Mouse (Mus musculus) liver, embryonic 15.5 days (tissue): ENCODE measurements around the gene Kcp. TPM values are rescaled to one million over a fixed set of nuclear protein-coding genes. Genes with fewer than 3 reads are reported as not detected.

Experiments
- ATAC-seq: fragments of 200-750 bp; cut with Nextera tagmentation; 2 replicates; pipeline ENCODE4 v1.8.0; 2017; ENCODE audit warnings: moderate number of reproducible peaks, mild to moderate bottlenecking, moderate library complexity; ENCODE audit not compliant: insufficient read depth
- H3K27ac ChIP-seq: fragments of 300-500 bp; sonication (generic); replicated peaks from 2 replicates; pipeline ENCODE4 v1.5.1; 2015; ENCODE audit warnings: mild to moderate bottlenecking, inconsistent platforms
- H3K27me3 ChIP-seq: fragments of 300-500 bp; sonication (generic); 2 replicates; pipeline ENCODE4 v1.6.1; 2015; ENCODE audit warnings: mild to moderate bottlenecking, inconsistent platforms
- H3K36me3 ChIP-seq: fragments of 300-500 bp; sonication (generic); replicated peaks from 2 replicates; pipeline ENCODE4 v1.6.1; 2015; ENCODE audit warnings: moderate library complexity, mild to moderate bottlenecking, inconsistent platforms
- H3K4me1 ChIP-seq: fragments of 300-500 bp; sonication (generic); replicated peaks from 2 replicates; pipeline ENCODE4 v1.6.1; 2015; ENCODE audit warnings: inconsistent platforms
- H3K4me2 ChIP-seq: fragments of 300-500 bp; sonication (generic); 2 replicates; pipeline ENCODE4 v1.6.1; 2015; ENCODE audit warnings: moderate library complexity, mild to moderate bottlenecking, inconsistent platforms
- H3K4me3 ChIP-seq: fragments of 300-500 bp; sonication (generic); replicated peaks from 2 replicates; pipeline ENCODE4 v1.5.1; 2015; ENCODE audit warnings: mild to moderate bottlenecking, inconsistent platforms
- H3K9ac ChIP-seq: fragments of 300-500 bp; sonication (generic); 2 replicates; pipeline ENCODE4 v1.6.1; 2015; ENCODE audit warnings: moderate library complexity, mild to moderate bottlenecking, inconsistent platforms
- H3K9me3 ChIP-seq: fragments of 300-500 bp; sonication (generic); replicated peaks from 2 replicates; pipeline ENCODE4 v1.6.1; 2016; ENCODE audit warnings: inconsistent platforms
- WGBS: fragments of 180-500 bp; shearing (Covaris S2); methylation state at CpG from one replicate; pipeline ENCODE4 v1.1.7; 2015; ENCODE audit warnings: mixed read lengths; ENCODE audit not compliant: insufficient replicate concordance; 5-methylcytosine and 5-hydroxymethylcytosine counted together
- polyA plus RNA-seq: library from polyadenylated mRNA; unstranded; fragments of >200 nt; fragmentation: Nextera tagmentation; extraction: Ambion mirVana; gene quantifications from 2 replicates; pipeline ENCODE4 v1.2.1, GENCODE M21; 2015

The Kcp gene
- polyA plus RNA-seq, 1 experiment from 2014 or later: 1.6 TPM

- Histone ChIP-seq H3K4me1 (no peaks in the 10 kb centered on the region), H3K9ac (no peak overlapping the region), H3K36me3 (peaks cover 7% of the 10 kb centered on the region; the same call in 1 of the 2 replicates), H3K4me2 (no peak overlapping the region), H3K27me3 (peaks cover 8% of the 10 kb centered on the region), H3K9me3 (no peaks in the 10 kb centered on the region), H3K27ac (no peak overlapping the region), H3K4me3 (no peak overlapping the region)
- no peak for ATAC-seq
- WGBS: 65% methylated on average over 6 of the region's 6 CpGs
These were observed 27.6 kb upstream of the Kcp start for GRCm38 (mm10) chr6:29535316-29535715.

- H3K4me3 ChIP-seq: no peak overlapping the region
- peak overlapping the region; percentile 10; the same call in 1 of the 2 replicates for H3K4me2 ChIP-seq
- no peaks in the 10 kb centered on the region for H3K9me3 ChIP-seq
- peaks cover 61% of the 10 kb centered on the region for H3K27me3 ChIP-seq
- ATAC-seq: no peak
- no peaks in the 10 kb centered on the region for H3K36me3 ChIP-seq
- no peak overlapping the region for H3K9ac ChIP-seq
- H3K27ac ChIP-seq: no peak overlapping the region
- 22% methylated on average over 4 of the region's 4 CpGs for WGBS
- H3K4me1 ChIP-seq: peaks cover 15% of the 10 kb centered on the region
These were observed 22.3 kb upstream of the Kcp start for GRCm38 (mm10) chr6:29530050-29530449.

- Histone ChIP-seq H3K9me3 (no peaks in the 10 kb centered on the region), H3K4me3 (peak overlapping the region; percentile 25), H3K36me3 (no peaks in the 10 kb centered on the region), H3K27me3 (peaks cover 67% of the 10 kb centered on the region), H3K27ac (no peak overlapping the region), H3K4me1 (peaks cover 15% of the 10 kb centered on the region), H3K4me2 (peak overlapping the region; percentile 74), H3K9ac (no peak overlapping the region)
- 10% methylated on average over 2 of the region's 2 CpGs for WGBS
- no peak for ATAC-seq
These were observed 21.7 kb upstream of the Kcp start for GRCm38 (mm10) chr6:29529444-29529820.

GRCm38 (mm10) chr6:29528561-29529443 is 21.1 kb upstream of the Kcp start:
- Histone ChIP-seq H3K4me2 (peak overlapping the region; percentile 74), H3K27me3 (peaks cover 73% of the 10 kb centered on the region), H3K4me1 (peaks cover 15% of the 10 kb centered on the region), H3K9ac (no peak overlapping the region), H3K4me3 (peak overlapping the region; percentile 53), H3K9me3 (no peaks in the 10 kb centered on the region), H3K36me3 (no peaks in the 10 kb centered on the region), H3K27ac (no peak overlapping the region)
- ATAC-seq: peak; percentile 32; the same call in 1 of the 2 replicates
- WGBS: 13% methylated on average over 13 of the region's 13 CpGs

GRCm38 (mm10) chr6:29528165-29528505 is 20.4 kb upstream of the Kcp start:
- Histone ChIP-seq H3K27me3 (peaks cover 76% of the 10 kb centered on the region), H3K4me2 (peak overlapping the region; percentile 74; the same call in 1 of the 2 replicates), H3K27ac (no peak overlapping the region), H3K4me3 (peak overlapping the region; percentile 53), H3K36me3 (no peaks in the 10 kb centered on the region), H3K4me1 (peaks cover 15% of the 10 kb centered on the region), H3K9ac (no peak overlapping the region), H3K9me3 (no peaks in the 10 kb centered on the region)
- WGBS: 8% methylated on average over 8 of the region's 8 CpGs
- ATAC-seq: no peak

- Histone ChIP-seq H3K27me3 (peaks cover 76% of the 10 kb centered on the region), H3K4me1 (peaks cover 15% of the 10 kb centered on the region), H3K27ac (no peak overlapping the region), H3K9ac (peak overlapping the region; percentile 31; the same call in 1 of the 2 replicates), H3K4me2 (peak overlapping the region; percentile 74), H3K4me3 (peak overlapping the region; percentile 53), H3K36me3 (no peaks in the 10 kb centered on the region), H3K9me3 (no peaks in the 10 kb centered on the region)
- WGBS: 5% methylated on average over 34 of the region's 34 CpGs
- ATAC-seq: no peak
These were observed 19.8 kb upstream of the Kcp start for GRCm38 (mm10) chr6:29527361-29528164.

GRCm38 (mm10) chr6:29526281-29527251 is 18.8 kb upstream of the Kcp start, which contains the start of gene Irf5:
TSS of gene Irf5 (plus strand) at chr6:29526625.
- no peaks in the 10 kb centered on the region for H3K9me3 ChIP-seq
- ATAC-seq: no peak
- H3K27me3 ChIP-seq: peaks cover 76% of the 10 kb centered on the region
- H3K4me2 ChIP-seq: peak within 1 kb of the TSS; percentile 74
- peaks cover 15% of the 10 kb centered on the region for H3K4me1 ChIP-seq
- H3K9ac ChIP-seq: peak within 1 kb of the TSS; percentile 31; the same call in 1 of the 2 replicates
- no peaks in the 10 kb centered on the region for H3K36me3 ChIP-seq
- no peak within 1 kb of the TSS for H3K27ac ChIP-seq
- under 1% methylated on average over 84 of the region's 96 CpGs for WGBS
- peak within 1 kb of the TSS; percentile 53 for H3K4me3 ChIP-seq

- ATAC-seq: no peak
- no peak overlapping the region for H3K27ac ChIP-seq
- no peaks in the 10 kb centered on the region for H3K9me3 ChIP-seq
- H3K36me3 ChIP-seq: no peaks in the 10 kb centered on the region
- peaks cover 67% of the 10 kb centered on the region for H3K27me3 ChIP-seq
- no peak overlapping the region for H3K9ac ChIP-seq
- H3K4me2 ChIP-seq: no peak overlapping the region
- 60% methylated on average over 6 of the region's 6 CpGs for WGBS
- no peak overlapping the region for H3K4me3 ChIP-seq
- H3K4me1 ChIP-seq: peaks cover 15% of the 10 kb centered on the region
These were observed 17.5 kb upstream of the Kcp start for GRCm38 (mm10) chr6:29525256-29525655.

GRCm38 (mm10) chr6:29524034-29524489 is 16.3 kb upstream of the Kcp start:
- no peak overlapping the region for H3K4me2 ChIP-seq
- peaks cover 55% of the 10 kb centered on the region for H3K27me3 ChIP-seq
- ATAC-seq: no peak
- no peak overlapping the region for H3K4me3 ChIP-seq
- H3K27ac ChIP-seq: 0 out of 2 replicates have a peak overlapping the region, but pooled peaks have one; percentile 45
- no peaks in the 10 kb centered on the region for H3K9me3 ChIP-seq
- WGBS: 18% methylated on average over 6 of the region's 6 CpGs
- H3K9ac ChIP-seq: no peak overlapping the region
- H3K36me3 ChIP-seq: no peaks in the 10 kb centered on the region
- H3K4me1 ChIP-seq: peaks cover 15% of the 10 kb centered on the region

- ATAC-seq: no peak
- H3K27ac ChIP-seq: peak overlapping the region; percentile 45
- peaks cover 49% of the 10 kb centered on the region for H3K27me3 ChIP-seq
These were observed 15.7 kb upstream of the Kcp start for GRCm38 (mm10) chr6:29523301-29524033.

More at GRCm38 (mm10) chr6:29523301-29524033, 15.7 kb upstream of the Kcp start:
- Histone ChIP-seq H3K4me3 (no peak overlapping the region), H3K4me2 (no peak overlapping the region), H3K9me3 (no peaks in the 10 kb centered on the region), H3K36me3 (no peaks in the 10 kb centered on the region), H3K4me1 (peaks cover 15% of the 10 kb centered on the region), H3K9ac (no peak overlapping the region)
- WGBS: 37% methylated on average over 12 of the region's 12 CpGs
